Mouse (Mus musculus) limb, embryonic 14.5 days (tissue): ENCODE measurements around the gene Ggact. TPM values are rescaled to one million over a fixed set of nuclear protein-coding genes. Genes with fewer than 3 reads are reported as not detected.

Source experiments
- ATAC-seq: fragments of 200-750 bp; cut with Nextera tagmentation; 2 replicates; pipeline ENCODE4 v1.8.0; 2017; ENCODE audit warnings: low read depth, moderate number of reproducible peaks, moderate TSS enrichment; ENCODE audit not compliant: low FRiP score
- DNase-seq: peaks from one replicate; pipeline ENCODE4 v3.0.0-alpha.2; 2015; ENCODE audit warnings: low spot score
- H3K27ac ChIP-seq: fragments of 300-500 bp; sonication (generic); replicated peaks from 2 replicates; pipeline ENCODE4 v1.5.1; 2014; ENCODE audit warnings: low read depth, mild to moderate bottlenecking, low read length, moderate library complexity, mixed read lengths
- H3K27me3 ChIP-seq: fragments of 300-500 bp; sonication (generic); 2 replicates; pipeline ENCODE4 v1.6.1; 2014; ENCODE audit warnings: low read length, mixed read lengths; ENCODE audit not compliant: control insufficient read depth, insufficient read depth
- H3K36me3 ChIP-seq: fragments of 300-500 bp; sonication (generic); 2 replicates; pipeline ENCODE4 v1.6.1; 2014; ENCODE audit warnings: mild to moderate bottlenecking, low read length, moderate library complexity, mixed read lengths; ENCODE audit not compliant: control insufficient read depth, insufficient read depth
- H3K4me1 ChIP-seq: fragments of 300-500 bp; sonication (generic); 2 replicates; pipeline ENCODE4 v1.6.1; 2014; ENCODE audit warnings: antibody characterized with exemption, low read length, mixed read lengths; ENCODE audit not compliant: control insufficient read depth, insufficient read depth
- H3K4me2 ChIP-seq: fragments of 300-500 bp; sonication (generic); replicated peaks from 2 replicates; pipeline ENCODE4 v1.6.1; 2014; ENCODE audit warnings: low read depth, mild to moderate bottlenecking, low read length, moderate library complexity; ENCODE audit not compliant: severe bottlenecking
- H3K4me3 ChIP-seq: fragments of 300-500 bp; sonication (generic); replicated peaks from 2 replicates; pipeline ENCODE4 v1.5.1; 2014; ENCODE audit warnings: low read length
- H3K9ac ChIP-seq: fragments of 300-500 bp; sonication (generic); 2 replicates; pipeline ENCODE4 v1.6.1; 2014; ENCODE audit warnings: mild to moderate bottlenecking, low read depth, low read length, moderate library complexity; ENCODE audit not compliant: severe bottlenecking
- H3K9me3 ChIP-seq: fragments of 300-500 bp; sonication (generic); 2 replicates; pipeline ENCODE4 v1.6.1; 2016; ENCODE audit warnings: low read length; ENCODE audit not compliant: control insufficient read depth
- POLR2A ChIP-seq: fragments of 200-500 bp; IDR thresholded peaks from 2 replicates; pipeline ENCODE4 v1.8.0; 2012; ENCODE audit warnings: inconsistent platforms, mild to moderate bottlenecking, moderate library complexity, borderline replicate concordance; ENCODE audit not compliant: insufficient read depth, insufficient read length; ENCODE audit errors: extremely low read depth
- WGBS: fragments of 180-500 bp; shearing (Covaris S2); extraction: QIAGEN DNeasy Blood & Tissue Kit; methylation state at CpG from one replicate; pipeline ENCODE4 v1.1.7; 2014; 5-methylcytosine and 5-hydroxymethylcytosine counted together
- polyA plus RNA-seq, 2 experiments: library from polyadenylated mRNA; depleted of rRNA in 1 of 2; stranded (reverse) in 1 of 2; unstranded in 1 of 2; fragments of >200 nt; fragmentation: Nextera tagmentation in 1 of 2; extraction: Ambion mirVana in 1 of 2; gene quantifications; 2 replicates each; pipeline versions ENCODE4 v1.2.1 to v1.2.3; 2012 to 2014

Ggact gene
- polyA plus RNA-seq, 2 experiments: 6.6 to 9.1 TPM

GRCm38 (mm10) chr14:122887702-122888479, 25.7 kb downstream of the Ggact start:
- H3K4me2 ChIP-seq: no peak overlapping the region
- ATAC-seq (no peak), DNase-seq (no peak)
- H3K9me3 ChIP-seq: no peaks in the 10 kb centered on the region
- no peaks in the 10 kb centered on the region for H3K27me3 ChIP-seq
- WGBS: 54% methylated on average over 3 of the region's 3 CpGs
- H3K4me3 ChIP-seq: no peak overlapping the region
- 0 out of 2 replicates have a peak, but pooled peaks cover 3% of the 10 kb centered on the region for H3K36me3 ChIP-seq
- no peak overlapping the region for H3K27ac ChIP-seq
- no peak overlapping the region for H3K9ac ChIP-seq
- TF ChIP-seq POLR2A: no peak
- peaks cover 4% of the 10 kb centered on the region for H3K4me1 ChIP-seq

- no peaks in the 10 kb centered on the region for H3K27me3 ChIP-seq
- peaks cover 10% of the 10 kb centered on the region for H3K4me1 ChIP-seq
- no peak overlapping the region for H3K4me2 ChIP-seq
- no peaks in the 10 kb centered on the region for H3K9me3 ChIP-seq
- DNase-seq: no peak
- H3K4me3 ChIP-seq: no peak overlapping the region
- no peak overlapping the region for H3K27ac ChIP-seq
- no peak for TF ChIP-seq POLR2A
- WGBS: 58% methylated on average over 1 of the region's 1 CpGs
- 0 out of 2 replicates have a peak, but pooled peaks cover 3% of the 10 kb centered on the region for H3K36me3 ChIP-seq
- no peak overlapping the region for H3K9ac ChIP-seq
- no peak for ATAC-seq
Measured at GRCm38 (mm10) chr14:122887278-122887677, 26.3 kb downstream of the Ggact start.

- no peak for TF ChIP-seq POLR2A
- no peak for DNase-seq
Measured at GRCm38 (mm10) chr14:122885893-122886292, 27.7 kb downstream of the Ggact start.

GRCm38 (mm10) chr14:122883821-122884584, 29.6 kb downstream of the Ggact start:
- WGBS: 28% methylated on average over 10 of the region's 10 CpGs
- no peak for TF ChIP-seq POLR2A
- Histone ChIP-seq H3K4me3 (no peak overlapping the region), H3K27me3 (no peaks in the 10 kb centered on the region), H3K36me3 (no peaks in the 10 kb centered on the region), H3K4me2 (no peak overlapping the region), H3K4me1 (peaks cover 16% of the 10 kb centered on the region), H3K9ac (no peak overlapping the region), H3K27ac (no peak overlapping the region), H3K9me3 (no peaks in the 10 kb centered on the region)
- no peak for ATAC-seq
- DNase-seq: peak; percentile 45

More at GRCm38 (mm10) chr14:122885893-122886292, 27.7 kb downstream of the Ggact start:
- Histone ChIP-seq H3K9ac (no peak overlapping the region), H3K4me2 (no peak overlapping the region), H3K9me3 (no peaks in the 10 kb centered on the region), H3K27me3 (no peaks in the 10 kb centered on the region), H3K27ac (no peak overlapping the region), H3K4me3 (no peak overlapping the region), H3K4me1 (peaks cover 16% of the 10 kb centered on the region), H3K36me3 (no peaks in the 10 kb centered on the region)
- ATAC-seq: no peak
- 85% methylated on average over 7 of the region's 7 CpGs for WGBS

- H3K36me3 ChIP-seq: no peaks in the 10 kb centered on the region
- H3K27me3 ChIP-seq: no peaks in the 10 kb centered on the region
- TF ChIP-seq POLR2A: no peak
- H3K4me2 ChIP-seq: no peak overlapping the region
- H3K9me3 ChIP-seq: no peaks in the 10 kb centered on the region
- no peak for ATAC-seq
- H3K27ac ChIP-seq: no peak overlapping the region
- peaks cover 16% of the 10 kb centered on the region for H3K4me1 ChIP-seq
- DNase-seq: no peak
- WGBS: 52% methylated on average over 4 of the region's 4 CpGs
- no peak overlapping the region for H3K9ac ChIP-seq
- no peak overlapping the region for H3K4me3 ChIP-seq
Measured at GRCm38 (mm10) chr14:122883410-122883806, 30.1 kb downstream of the Ggact start.
